Mouse (Mus musculus) forebrain, embryonic 11.5 days (tissue): ENCODE measurements at regions not wholly inside any gene's neighbourhood (a gene's known extent, or its start where the extent isn't known, plus 50 kb on each side); places are given as distances from the start of the nearest gene placed in this dataset.

Experiments
- ATAC-seq: fragments of 200-750 bp; cut with Nextera tagmentation; replicated peaks from 2 replicates; pipeline ENCODE4 v1.8.0; 2017; ENCODE audit warnings: moderate TSS enrichment; ENCODE audit not compliant: low FRiP score
- DNase-seq: peaks from one replicate; pipeline ENCODE4 v3.0.0-alpha.2; 2017; ENCODE audit warnings: low spot score
- H3K27ac ChIP-seq: fragments of 300-500 bp; sonication (generic); 2 replicates; pipeline ENCODE4 v1.5.1; 2014; ENCODE audit warnings: low read depth, low read length
- H3K27me3 ChIP-seq: fragments of 300-500 bp; sonication (generic); 2 replicates; pipeline ENCODE4 v1.6.1; 2014; ENCODE audit warnings: mild to moderate bottlenecking, low read length, mixed read lengths; ENCODE audit not compliant: control insufficient read depth, insufficient read depth
- H3K36me3 ChIP-seq: fragments of 300-500 bp; sonication (generic); 2 replicates; pipeline ENCODE4 v1.6.1; 2014; ENCODE audit warnings: mild to moderate bottlenecking, low read length, moderate library complexity, mixed read lengths; ENCODE audit not compliant: control insufficient read depth, insufficient read depth
- H3K4me1 ChIP-seq: fragments of 300-500 bp; sonication (generic); replicated peaks from 2 replicates; pipeline ENCODE4 v1.6.1; 2014; ENCODE audit warnings: low read length, mixed read lengths; ENCODE audit not compliant: control insufficient read depth, insufficient read depth
- H3K4me2 ChIP-seq: fragments of 300-500 bp; sonication (generic); 2 replicates; pipeline ENCODE4 v1.6.1; 2014; ENCODE audit warnings: low read depth, mild to moderate bottlenecking, low read length, moderate library complexity, mixed read lengths; ENCODE audit not compliant: severe bottlenecking
- H3K4me3 ChIP-seq: fragments of 300-500 bp; sonication (generic); 2 replicates; pipeline ENCODE4 v1.5.1; 2014; ENCODE audit warnings: low read depth, low read length
- H3K9ac ChIP-seq: fragments of 300-500 bp; sonication (generic); 2 replicates; pipeline ENCODE4 v1.6.1; 2014; ENCODE audit warnings: low read length
- H3K9me3 ChIP-seq: fragments of 300-500 bp; sonication (generic); 2 replicates; pipeline ENCODE4 v1.6.1; 2016; ENCODE audit warnings: low read length, mixed read lengths; ENCODE audit not compliant: control insufficient read depth
- WGBS: fragments of 180-500 bp; shearing (Covaris S2); extraction: QIAGEN DNeasy Blood & Tissue Kit; methylation state at CpG from one replicate; pipeline ENCODE4 v1.1.7; 2014; 5-methylcytosine and 5-hydroxymethylcytosine counted together

DNA sequence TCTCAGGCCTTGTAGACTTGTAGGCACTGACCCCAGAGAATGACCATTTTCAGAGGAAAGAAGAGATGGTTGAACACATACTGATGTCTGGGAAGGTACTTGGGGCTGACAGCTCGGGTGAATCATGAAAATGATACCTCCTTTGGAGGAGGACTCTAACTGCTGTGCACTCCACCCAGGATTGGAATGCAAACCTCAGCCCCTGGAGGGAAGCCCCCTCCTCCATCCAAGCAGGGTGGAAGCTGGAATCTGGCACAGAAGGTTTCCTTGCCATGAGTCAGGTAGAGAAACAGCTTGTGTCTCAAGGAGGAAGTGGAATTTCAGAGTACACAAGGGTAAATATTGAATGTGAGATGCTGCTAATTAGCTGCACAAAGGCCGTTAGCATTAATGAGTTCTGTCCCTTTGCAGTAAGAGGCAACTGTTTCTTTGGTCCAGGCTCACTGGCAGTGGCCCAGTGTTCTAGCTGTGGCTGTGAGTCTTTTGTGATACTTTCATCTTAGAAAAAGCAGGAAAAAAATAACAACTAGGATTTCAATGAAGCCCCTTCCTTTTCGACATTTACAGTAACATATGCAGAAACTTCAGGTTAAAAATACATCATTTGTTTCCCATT, 129.4 kb upstream of the Ncam1 start:
- 47% methylated on average over 3 of the region's 3 CpGs for WGBS
- Histone ChIP-seq H3K9ac (no peak overlapping the region), H3K4me2 (no peak overlapping the region), H3K4me1 (no peaks in the 10 kb centered on the region), H3K36me3 (no peaks in the 10 kb centered on the region), H3K27me3 (no peaks in the 10 kb centered on the region), H3K4me3 (no peak overlapping the region), H3K9me3 (no peaks in the 10 kb centered on the region), H3K27ac (no peak overlapping the region)
- no peak for ATAC-seq
- DNase-seq: no peak

DNA sequence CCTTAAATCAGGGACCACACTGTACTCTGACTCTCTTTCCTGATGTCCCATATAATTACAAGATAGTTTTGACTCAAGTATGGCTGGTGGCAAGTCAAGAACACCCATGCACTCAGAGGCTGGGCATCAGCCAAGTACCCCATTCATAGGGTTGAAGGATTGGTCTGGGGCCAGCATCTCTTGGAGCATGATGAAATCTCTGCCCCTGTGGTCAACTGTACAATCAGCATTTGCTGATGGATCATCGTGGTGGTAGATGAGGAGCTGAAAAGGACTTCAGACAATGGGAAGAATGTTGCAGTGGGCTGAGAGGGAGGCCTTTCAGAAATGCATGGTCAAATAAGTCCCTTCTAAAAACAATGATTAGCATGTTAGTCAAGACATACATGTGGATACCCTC, 128.6 kb upstream of the Ncam1 start:
- no peak overlapping the region for H3K4me2 ChIP-seq
- H3K4me1 ChIP-seq: no peaks in the 10 kb centered on the region
- DNase-seq (no peak), ATAC-seq (no peak)
- 74% methylated on average over 1 of the region's 1 CpGs for WGBS
- no peak overlapping the region for H3K27ac ChIP-seq
- no peak overlapping the region for H3K4me3 ChIP-seq
- H3K9ac ChIP-seq: no peak overlapping the region
- H3K36me3 ChIP-seq: no peaks in the 10 kb centered on the region
- no peaks in the 10 kb centered on the region for H3K9me3 ChIP-seq
- H3K27me3 ChIP-seq: no peaks in the 10 kb centered on the region

DNA sequence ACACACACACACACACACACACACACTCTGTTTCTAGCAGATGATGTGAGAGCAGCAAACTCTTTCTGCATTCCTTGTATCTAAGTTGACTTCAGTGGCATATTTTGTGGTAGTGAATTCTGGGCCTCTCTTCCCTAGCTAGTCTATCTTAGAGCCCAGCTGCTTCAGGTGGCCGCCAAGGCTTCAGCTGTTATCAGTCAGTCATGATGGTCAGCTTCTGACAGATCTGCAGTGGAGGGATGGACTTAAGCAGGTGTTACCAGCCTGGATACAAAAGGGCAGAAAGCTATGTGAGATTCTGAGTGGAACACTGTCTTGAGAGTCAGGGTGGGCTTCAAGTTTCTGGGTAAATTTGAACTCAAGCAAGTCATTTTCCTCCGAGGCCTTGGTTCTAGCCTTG, 127.1 kb upstream of the Ncam1 start:
- H3K27me3 ChIP-seq: no peaks in the 10 kb centered on the region
- ATAC-seq (no peak), DNase-seq (no peak)
- no peak overlapping the region for H3K27ac ChIP-seq
- no peak overlapping the region for H3K9ac ChIP-seq
- H3K36me3 ChIP-seq: no peaks in the 10 kb centered on the region
- H3K9me3 ChIP-seq: no peaks in the 10 kb centered on the region
- no peaks in the 10 kb centered on the region for H3K4me1 ChIP-seq
- H3K4me3 ChIP-seq: no peak overlapping the region
- WGBS: 89% methylated on average over 2 of the region's 2 CpGs
- no peak overlapping the region for H3K4me2 ChIP-seq

DNA sequence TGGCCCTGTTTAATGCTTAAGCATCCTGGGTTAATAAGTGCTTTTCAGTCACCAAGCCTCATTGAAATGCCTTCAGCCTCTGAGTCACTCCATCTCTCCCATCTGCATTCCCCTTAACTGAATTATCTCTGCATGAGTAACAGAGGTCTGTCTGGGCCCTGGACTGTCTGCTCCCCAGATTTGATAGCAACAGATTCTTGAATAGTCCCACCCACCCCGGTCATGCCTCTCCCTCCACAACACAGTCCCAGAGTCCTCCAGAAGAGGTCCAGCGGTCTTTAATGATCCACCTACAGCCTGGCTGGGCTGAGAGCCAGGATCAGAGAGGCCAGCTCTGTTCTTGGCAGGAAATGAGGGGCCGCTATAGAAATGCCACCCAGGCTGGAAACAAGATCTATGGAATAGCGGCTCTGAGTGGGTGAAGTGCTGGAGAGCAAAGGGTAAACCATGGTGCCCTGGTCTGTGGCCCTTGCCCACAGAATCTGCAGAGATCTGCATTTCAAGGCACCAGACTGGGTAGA, 125.3 kb upstream of the Ncam1 start:
- DNase-seq (no peak), ATAC-seq (no peak)
- H3K4me3 ChIP-seq: no peak overlapping the region
- no peaks in the 10 kb centered on the region for H3K27me3 ChIP-seq
- no peak overlapping the region for H3K9ac ChIP-seq
- no peaks in the 10 kb centered on the region for H3K4me1 ChIP-seq
- no peaks in the 10 kb centered on the region for H3K9me3 ChIP-seq
- H3K4me2 ChIP-seq: no peak overlapping the region
- H3K27ac ChIP-seq: no peak overlapping the region
- 83% methylated on average over 4 of the region's 4 CpGs for WGBS
- H3K36me3 ChIP-seq: no peaks in the 10 kb centered on the region

DNA sequence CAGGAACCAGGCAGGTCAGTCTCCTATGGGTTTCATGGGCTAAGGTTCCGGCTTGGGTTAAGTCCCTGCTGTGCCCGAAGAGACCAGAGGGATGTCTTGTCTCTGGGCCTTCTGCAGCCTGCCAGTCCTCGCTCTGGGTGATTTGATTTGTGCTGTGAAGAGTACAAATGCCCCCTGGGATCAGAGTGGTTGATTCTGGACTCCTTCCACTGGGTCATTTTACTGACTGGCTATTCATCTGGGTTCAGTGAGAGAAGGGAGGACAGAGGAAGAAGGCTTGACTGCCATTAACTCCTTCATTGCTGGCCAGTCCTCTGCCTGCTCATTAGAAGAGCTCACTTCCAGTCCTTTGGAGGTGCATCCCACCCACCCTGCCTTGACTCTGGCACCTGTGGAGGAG, 124.0 kb upstream of the Ncam1 start:
- no peaks in the 10 kb centered on the region for H3K4me1 ChIP-seq
- H3K27ac ChIP-seq: no peak overlapping the region
- ATAC-seq: no peak
- no peak overlapping the region for H3K9ac ChIP-seq
- DNase-seq: no peak
- H3K36me3 ChIP-seq: no peaks in the 10 kb centered on the region
- no peaks in the 10 kb centered on the region for H3K27me3 ChIP-seq
- no peak overlapping the region for H3K4me3 ChIP-seq
- H3K9me3 ChIP-seq: no peaks in the 10 kb centered on the region
- no peak overlapping the region for H3K4me2 ChIP-seq
- WGBS: 47% methylated on average over 3 of the region's 3 CpGs

DNA sequence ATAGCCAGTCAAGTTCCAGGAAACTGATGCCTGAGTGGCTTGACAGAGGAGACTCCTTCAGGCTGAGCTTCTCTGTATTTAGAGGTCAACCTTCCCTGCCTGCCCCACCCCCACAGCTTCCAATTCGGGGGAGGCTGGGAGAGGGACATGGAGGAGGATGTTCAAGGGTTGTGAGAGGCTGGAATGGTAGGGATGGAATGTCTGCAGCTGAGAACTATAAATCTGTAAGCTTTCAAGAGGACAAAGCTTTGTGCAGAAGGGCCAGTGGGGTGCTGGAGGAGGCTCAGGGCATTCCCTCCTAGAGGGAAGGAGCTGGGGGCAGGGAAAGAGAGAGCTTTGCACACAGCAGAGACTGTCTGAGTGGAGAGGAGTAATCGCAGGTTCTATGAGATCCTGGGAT, 123.4 kb upstream of the Ncam1 start:
- no peaks in the 10 kb centered on the region for H3K36me3 ChIP-seq
- no peak overlapping the region for H3K4me3 ChIP-seq
- no peak overlapping the region for H3K9ac ChIP-seq
- no peak overlapping the region for H3K4me2 ChIP-seq
- no peak overlapping the region for H3K27ac ChIP-seq
- no peaks in the 10 kb centered on the region for H3K9me3 ChIP-seq
- DNase-seq (no peak), ATAC-seq (no peak)
- no peaks in the 10 kb centered on the region for H3K27me3 ChIP-seq
- H3K4me1 ChIP-seq: no peaks in the 10 kb centered on the region
- 26% methylated on average over 2 of the region's 2 CpGs for WGBS

DNA sequence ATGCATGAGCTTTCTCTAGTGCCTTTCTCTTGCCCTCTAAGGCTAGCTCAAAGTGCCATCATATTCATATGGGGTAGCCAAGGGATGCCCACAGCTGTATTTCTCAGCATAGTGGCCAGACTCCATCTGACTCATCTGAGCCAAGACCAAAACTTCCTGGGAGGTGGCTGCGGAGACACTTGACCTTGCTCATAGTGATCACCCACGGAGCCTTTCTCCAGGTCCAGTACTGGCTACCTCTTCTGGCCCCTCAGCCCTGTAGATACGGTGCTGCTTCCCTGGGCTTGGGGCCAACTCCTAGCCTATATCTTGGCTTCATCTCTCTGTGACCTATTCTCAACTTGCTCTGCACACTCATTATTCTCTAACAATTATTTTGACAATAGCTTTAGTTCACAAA, 122.6 kb upstream of the Ncam1 start:
- Histone ChIP-seq H3K27ac (no peak overlapping the region), H3K4me3 (no peak overlapping the region), H3K4me2 (no peak overlapping the region), H3K4me1 (no peaks in the 10 kb centered on the region), H3K27me3 (no peaks in the 10 kb centered on the region), H3K9me3 (no peaks in the 10 kb centered on the region), H3K9ac (no peak overlapping the region), H3K36me3 (no peaks in the 10 kb centered on the region)
- ATAC-seq: no peak
- no peak for DNase-seq
- WGBS: 91% methylated on average over 3 of the region's 3 CpGs

DNA sequence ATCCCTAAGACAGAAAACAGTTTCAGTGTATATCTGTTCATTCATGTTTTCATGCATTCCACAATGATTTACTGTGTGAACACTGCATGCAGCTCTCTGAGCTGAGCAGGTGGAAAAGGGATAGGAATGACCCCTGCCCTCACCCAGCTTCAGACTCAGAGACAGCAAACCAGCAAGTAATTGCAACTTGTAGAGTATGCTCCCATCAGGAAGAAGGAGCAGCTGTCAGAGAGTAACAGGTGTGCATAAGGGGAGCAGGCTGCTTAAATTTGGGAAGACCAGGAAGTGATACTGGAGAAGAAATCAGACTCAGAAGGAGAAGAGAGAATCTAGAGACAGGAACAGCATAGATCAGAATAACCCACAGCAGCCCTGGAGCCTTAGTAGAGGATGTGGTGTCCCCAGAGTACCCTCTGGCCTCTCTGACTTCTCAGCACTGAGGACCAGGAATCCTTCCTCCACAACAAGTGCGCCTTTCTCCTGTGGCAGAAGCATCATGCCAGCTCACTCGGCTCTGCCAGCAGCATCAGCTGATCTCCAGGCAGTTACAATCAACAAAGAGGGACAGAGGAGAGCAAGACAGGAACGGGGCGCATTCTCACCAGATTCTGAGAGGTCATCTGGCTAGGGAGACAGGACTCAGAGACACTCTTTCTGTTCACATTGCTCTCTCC, 116.5 kb upstream of the Ncam1 start:
- ATAC-seq (no peak), DNase-seq (no peak)
- whole genome bisulfite sequencing: 85% methylated on average over 4 of the region's 4 CpGs
- no peaks in the 10 kb centered on the region for H3K27me3 ChIP-seq
- no peak overlapping the region for H3K27ac ChIP-seq
- no peak overlapping the region for H3K4me2 ChIP-seq
- H3K9me3 ChIP-seq: no peaks in the 10 kb centered on the region
- H3K4me3 ChIP-seq: no peak overlapping the region
- no peaks in the 10 kb centered on the region for H3K4me1 ChIP-seq
- no peak overlapping the region for H3K9ac ChIP-seq
- no peaks in the 10 kb centered on the region for H3K36me3 ChIP-seq

DNA sequence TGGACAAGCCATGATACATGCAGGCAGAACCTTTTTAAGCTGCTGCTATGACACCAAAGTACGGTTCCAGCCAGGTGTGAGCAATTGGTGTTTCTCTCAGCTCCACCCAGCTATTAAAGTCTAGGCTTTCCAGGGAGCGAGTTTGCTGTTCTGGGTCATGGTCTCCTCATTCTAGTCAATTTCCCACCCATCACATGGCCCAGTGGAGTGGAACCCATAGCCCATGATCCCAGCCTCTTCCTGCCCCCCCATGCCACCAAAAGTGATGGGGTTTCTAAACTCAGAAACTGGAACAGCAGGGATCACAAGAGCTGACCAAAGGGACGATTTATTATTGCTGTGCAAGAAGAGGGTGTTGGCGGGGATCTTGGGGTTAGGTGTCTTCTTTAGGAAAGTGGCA, 115.0 kb upstream of the Ncam1 start:
- H3K36me3 ChIP-seq: no peaks in the 10 kb centered on the region
- no peak overlapping the region for H3K9ac ChIP-seq
- DNase-seq (no peak), ATAC-seq (no peak)
- H3K4me1 ChIP-seq: no peaks in the 10 kb centered on the region
- 88% methylated on average over 4 of the region's 4 CpGs for WGBS
- H3K27me3 ChIP-seq: no peaks in the 10 kb centered on the region
- no peak overlapping the region for H3K27ac ChIP-seq
- no peaks in the 10 kb centered on the region for H3K9me3 ChIP-seq
- H3K4me3 ChIP-seq: no peak overlapping the region
- H3K4me2 ChIP-seq: no peak overlapping the region
